Mouse (Mus musculus) T-helper 17 cell (primary cell): ENCODE measurements around the gene Flt3.

Experiments
- in situ Hi-C, 2 experiments: fragments of 300-600 bp; cut with MboI, MseI; formaldehyde crosslinking; loops; 1 replicate in 1 of 2; 2 replicates in 1 of 2; pipeline ENCODE4 v1.15.1; 2025; ENCODE audit warnings: high pct_unique_total_duplicates in 2 of 2

The Flt3 gene

GRCm38 (mm10) chr5:147317321-147317720 lies 83.0 kb downstream of the Flt3 start:
- in situ Hi-C loops = loop anchor here (5.0 kb wide), 3 partner anchors 85 to 615 kb away; no protein-coding TSS in a partner anchor

DNA sequence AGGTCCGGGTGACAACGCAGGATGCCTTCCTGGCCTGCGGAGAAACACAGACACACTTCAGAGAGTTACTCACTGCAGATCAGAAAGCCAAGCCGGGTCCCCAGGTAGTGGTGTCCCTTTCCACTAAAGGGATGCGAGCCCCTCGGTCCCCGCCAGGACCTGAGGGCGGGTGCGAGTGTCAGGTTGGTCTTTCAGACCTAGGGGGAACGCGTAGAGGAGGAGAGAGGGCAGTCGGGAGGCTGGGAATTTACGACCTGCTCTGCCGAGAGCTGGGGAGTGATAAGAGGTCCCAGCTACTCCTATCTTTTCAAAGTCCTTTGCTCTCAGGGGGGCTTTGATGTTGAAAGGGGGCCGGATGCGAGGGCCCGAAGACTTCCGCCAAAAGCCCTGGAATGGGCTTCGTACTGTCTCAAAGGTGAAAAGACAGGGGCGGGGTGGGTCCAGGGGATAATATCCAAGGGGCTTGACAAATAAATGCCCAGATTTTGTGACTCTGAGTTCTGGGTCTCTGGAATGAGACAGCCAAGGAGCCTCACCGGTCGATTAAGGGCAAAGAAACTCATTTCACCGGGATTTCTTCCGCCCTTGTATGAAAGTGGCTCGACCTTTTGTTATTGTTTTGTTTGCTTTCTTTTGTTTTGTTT lies 84.7 kb downstream of the Flt3 start:
- in situ Hi-C loops = loop anchor here (5.0 kb wide), 3 partner anchors 83 to 613 kb away; no protein-coding TSS in a partner anchor

- in situ Hi-C loops = loop anchor here (5.0 kb wide), 3 partner anchors 83 to 613 kb away; no protein-coding TSS in a partner anchor
These were observed 85.5 kb downstream of the Flt3 start for GRCm38 (mm10) chr5:147314646-147315431.

GRCm38 (mm10) chr5:147312830-147313685 lies 87.2 kb downstream of the Flt3 start:
- in situ Hi-C loops = no loop called here

DNA sequence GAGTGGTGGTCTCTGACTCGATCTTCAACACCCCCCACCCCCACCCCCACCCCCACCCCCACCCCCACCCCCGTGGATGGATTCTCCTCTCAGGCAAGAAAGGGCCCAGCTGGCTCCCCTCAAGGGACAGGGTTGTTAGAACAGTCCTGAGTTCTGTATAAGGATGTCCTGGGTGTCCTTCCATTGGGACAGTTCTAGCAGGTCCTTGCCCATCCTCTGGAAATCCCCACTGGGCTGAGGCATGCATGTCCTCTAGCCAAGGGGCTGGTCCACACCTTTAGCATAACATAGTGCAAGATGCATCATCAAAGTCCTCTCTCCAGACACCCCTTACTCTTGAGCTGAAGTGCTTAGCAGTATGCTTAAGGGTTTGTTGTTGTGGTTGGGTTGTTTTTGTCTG lies 90.5 kb downstream of the Flt3 start:
- in situ Hi-C loops = no loop called here

GRCm38 (mm10) chr5:147308451-147308850 lies 91.8 kb downstream of the Flt3 start:
- in situ Hi-C loops = no loop called here

- in situ Hi-C loops = no loop called here
These were observed 92.9 kb downstream of the Flt3 start for GRCm38 (mm10) chr5:147307398-147307785.

DNA sequence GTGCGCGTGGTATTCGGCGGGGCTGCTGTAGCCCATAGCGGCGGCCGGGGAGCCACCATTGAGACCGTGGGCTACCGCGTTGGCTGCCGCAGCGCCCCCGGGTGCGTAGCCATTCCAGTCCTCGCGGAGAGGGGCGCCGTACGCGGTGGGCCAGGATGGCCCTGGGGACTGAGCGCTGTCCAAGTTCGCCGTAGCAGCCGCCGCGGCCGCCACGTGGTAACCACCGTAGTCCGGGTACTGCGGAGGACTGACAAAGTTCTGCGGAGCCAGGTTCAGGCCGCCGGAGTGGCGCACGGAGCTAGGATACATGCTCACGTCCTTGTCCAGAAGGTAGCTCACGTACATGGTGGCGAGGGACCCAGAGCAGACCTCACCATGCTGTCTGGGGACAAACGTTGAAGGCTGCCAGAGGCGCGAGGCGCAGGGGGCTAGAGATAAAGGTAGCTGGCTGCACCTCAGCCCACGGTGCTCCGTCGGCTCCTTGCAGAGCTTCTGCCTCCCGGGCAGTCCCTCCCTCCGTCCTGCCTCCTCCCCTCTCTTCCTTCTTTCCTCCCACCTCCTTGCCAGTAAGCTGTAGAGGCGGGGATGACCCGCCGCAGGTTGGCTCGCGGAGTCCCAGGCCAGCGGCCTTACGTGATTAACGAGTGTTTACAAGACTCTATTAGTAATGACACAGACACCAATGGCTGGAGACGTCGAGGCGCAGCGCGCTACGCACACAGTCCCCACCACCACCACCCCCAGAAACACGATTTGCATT lies 93.5 kb downstream of the Flt3 start, which contains the start of gene Cdx2:
Gene Cdx2 (minus strand): TSS at position 633 of the 760 bp plus-strand sequence.
- in situ Hi-C loops = no loop called here

DNA sequence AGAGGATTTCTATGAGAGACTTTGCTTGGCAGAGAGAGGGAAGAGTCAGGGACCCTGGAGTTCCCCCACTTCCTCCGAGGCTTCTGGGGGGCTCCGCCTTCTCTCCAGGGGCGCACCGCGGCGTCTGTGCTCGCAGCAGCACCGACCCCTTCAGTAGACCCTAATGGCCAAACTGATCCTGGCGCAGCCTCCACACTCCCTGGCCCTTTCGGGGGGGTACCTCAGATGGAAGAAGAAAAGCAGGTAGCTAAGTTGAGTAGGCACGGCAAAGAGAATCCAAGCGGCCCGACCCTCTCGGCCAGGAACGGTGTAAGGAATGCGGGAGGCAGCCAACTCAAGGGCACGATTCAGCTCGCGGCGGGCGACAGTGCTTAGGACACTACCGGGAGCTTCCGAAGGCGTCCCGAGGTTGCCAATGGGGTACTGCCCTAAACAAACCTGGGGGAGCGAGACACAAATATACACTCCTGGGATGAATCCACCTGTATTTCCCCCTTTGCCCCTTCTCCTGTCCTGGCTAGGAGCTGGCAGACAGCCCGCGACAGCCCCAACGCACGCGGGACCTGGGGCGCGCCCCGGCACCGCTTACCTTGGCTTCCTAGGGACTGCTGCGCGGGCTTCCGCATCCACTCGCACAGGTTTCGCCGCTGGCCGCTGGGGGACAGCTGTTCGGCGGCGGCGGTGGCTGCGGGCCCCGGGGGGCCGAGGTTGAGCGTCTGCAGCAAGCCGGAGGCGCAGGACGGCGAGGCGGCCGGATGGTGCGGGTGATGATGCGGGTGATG lies 94.2 kb downstream of the Flt3 start:
- in situ Hi-C loops = no loop called here

DNA sequence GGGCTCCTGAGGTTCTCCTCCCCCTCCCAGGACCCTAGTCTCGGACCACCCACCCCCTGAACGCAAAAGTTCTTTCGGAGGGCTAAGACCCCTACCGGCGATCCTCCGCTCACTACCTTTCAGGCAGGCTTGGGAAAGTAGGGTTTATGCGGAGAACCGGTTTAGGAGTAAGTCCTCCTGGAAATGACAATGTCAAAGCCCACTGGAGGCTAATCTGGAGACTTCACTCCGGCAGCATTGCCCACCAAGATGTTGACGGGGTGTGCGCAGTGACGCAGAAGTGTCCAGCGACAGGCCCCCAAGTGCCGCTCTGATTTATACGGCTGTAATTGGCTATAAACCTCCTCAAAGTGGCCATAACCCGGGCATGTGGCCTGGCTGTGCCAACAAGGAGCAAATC lies 95.1 kb downstream of the Flt3 start:
- in situ Hi-C loops = no loop called here

DNA sequence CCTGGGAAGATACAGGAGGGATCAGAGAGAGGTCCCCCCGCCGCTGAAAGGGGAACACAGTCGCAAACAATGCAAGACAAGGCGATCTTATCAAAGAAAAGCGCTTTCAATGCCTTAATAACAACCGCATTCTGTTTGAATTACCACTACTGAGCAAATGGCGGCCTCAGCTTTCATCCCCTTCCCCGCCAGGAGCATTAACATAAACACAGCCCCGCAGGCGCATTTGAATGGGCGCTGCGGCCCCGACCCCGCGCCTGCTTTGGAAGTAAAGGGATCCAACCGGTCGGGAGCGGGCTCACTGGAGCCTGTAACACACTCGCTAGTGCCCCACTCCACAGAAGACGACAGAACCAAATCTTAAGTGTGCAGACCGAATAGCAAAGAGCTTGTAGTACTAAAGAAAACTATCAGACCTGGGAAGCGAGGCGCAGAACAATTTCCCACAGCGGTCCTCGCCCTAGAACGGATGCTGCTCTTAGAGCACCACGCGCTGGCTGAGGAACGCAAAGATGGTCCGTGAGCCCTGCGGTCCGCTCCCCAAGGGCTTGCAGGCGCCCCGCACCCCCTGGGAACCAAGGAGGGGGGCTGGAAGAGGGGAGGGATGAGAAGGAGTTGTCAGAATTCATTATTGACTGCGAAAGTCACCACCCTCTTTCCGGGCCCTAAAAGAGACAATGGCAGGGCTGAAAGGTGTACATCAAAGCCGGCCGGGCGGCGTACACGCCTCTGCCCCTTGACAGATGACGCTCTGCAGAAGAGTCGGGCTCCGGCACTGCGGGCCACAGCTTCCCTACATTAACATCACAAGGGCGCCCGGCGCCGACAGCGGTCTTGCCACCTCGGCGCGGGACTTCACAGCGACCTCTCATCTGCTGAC lies 95.8 kb downstream of the Flt3 start:
- in situ Hi-C loops = no loop called here

DNA sequence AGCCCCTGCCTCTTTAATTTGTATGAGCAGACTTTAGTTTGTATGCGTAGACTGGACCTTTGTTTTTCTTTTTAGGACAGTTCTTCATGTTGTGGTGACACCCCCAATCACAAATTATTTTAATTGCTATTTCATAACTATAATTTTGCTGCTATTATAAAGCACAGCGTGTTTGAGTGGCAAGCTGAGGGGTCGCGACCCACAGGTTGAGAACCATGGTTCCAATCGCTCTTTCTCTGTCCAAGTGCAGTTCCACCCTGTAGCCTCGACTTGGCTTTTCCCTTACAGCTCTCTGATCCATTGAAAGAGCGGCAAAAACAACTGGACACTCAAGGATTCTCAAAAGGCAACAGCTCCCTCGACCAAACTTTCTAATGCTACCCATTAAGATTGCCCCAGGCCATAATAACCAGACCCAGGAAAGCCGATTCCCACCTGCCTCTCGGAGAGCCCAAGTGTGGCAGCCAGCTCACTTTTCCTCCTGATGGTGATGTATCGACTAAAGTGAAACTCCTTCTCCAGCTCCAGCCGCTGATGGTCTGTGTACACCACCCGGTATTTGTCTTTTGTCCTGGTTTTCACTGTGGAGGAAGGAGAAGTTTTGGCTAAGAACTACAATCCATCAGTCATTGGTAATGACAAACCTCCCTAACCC lies 97.4 kb downstream of the Flt3 start:
- in situ Hi-C loops = no loop called here

DNA sequence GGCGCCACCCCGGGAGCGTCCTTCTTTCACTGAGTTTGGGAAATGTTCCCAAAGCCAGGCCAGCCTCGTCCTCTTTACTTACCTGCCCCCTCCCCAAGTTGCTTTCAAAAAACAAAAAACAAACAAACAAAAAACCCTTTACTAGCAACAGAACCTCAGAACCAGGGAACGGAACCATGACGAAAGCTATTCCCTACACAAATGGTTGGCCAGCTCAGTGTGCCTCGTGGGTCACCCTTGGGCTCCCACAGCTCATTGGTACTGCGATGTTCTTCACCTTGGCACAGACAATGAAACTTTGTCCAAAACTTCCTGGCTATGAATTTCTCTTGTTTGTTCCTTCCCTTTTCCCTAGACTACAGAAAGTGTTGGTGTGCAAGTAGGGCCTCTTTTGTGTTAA lies 98.1 kb downstream of the Flt3 start:
- in situ Hi-C loops = no loop called here

DNA sequence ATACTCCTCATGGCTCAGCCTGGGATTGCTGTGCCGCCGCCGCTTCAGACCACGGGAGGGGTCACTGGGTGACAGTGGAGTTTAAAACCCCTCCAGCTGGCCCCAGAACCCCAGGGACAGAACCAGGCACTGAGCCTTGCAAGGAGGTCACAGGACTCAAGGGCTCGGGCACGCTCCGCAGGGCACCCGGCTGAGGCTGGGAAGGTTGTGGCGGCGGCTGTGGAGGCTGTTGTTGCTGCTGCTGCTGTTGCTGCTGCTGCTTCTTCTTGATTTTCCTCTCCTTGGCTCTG lies 98.6 kb downstream of the Flt3 start:
- in situ Hi-C loops = no loop called here

DNA sequence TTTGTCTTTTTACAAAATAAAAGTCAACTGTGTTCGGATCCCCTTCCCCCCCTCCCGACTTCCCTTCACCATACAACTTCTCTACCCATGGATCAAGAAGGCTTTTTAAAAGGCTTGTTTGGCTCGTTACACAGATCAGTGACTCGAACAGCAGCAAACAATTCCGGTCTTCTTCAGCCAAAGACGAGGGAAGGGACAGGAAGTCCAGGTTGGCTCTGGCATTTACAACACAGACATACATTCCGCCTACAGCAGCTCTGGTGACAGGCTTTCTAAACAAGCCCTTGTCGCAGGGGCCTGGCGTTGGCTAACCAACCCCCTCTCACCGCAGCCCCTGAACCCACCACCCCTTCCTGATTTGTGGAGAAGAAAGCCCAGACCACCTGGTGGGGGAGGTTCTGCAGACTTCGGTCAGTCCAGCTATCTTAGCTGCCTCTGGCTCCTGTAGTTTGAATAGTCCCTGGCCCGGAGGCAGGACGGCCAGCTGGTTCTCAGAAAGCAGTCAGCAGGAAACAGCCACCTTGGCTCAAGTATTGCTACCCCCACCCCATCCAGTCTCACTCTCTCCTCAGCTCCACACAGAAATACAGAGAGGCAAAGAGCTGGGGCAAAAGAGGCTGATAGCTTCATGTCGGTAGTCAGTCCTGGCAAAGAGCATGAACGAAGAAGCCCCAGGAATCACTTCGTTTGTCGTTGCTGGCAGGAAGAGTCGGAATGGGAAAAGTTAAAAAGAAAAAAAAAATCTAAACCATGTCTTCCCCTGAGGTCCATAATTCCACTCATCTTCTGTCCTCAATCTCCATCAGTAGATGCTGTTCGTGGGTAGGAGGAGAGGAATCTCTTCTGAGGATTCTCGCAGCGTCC lies 99.1 kb downstream of the Flt3 start:
- in situ Hi-C loops = no loop called here

- in situ Hi-C loops = no loop called here
These were observed 100.3 kb downstream of the Flt3 start for GRCm38 (mm10) chr5:147300001-147300363.

DNA sequence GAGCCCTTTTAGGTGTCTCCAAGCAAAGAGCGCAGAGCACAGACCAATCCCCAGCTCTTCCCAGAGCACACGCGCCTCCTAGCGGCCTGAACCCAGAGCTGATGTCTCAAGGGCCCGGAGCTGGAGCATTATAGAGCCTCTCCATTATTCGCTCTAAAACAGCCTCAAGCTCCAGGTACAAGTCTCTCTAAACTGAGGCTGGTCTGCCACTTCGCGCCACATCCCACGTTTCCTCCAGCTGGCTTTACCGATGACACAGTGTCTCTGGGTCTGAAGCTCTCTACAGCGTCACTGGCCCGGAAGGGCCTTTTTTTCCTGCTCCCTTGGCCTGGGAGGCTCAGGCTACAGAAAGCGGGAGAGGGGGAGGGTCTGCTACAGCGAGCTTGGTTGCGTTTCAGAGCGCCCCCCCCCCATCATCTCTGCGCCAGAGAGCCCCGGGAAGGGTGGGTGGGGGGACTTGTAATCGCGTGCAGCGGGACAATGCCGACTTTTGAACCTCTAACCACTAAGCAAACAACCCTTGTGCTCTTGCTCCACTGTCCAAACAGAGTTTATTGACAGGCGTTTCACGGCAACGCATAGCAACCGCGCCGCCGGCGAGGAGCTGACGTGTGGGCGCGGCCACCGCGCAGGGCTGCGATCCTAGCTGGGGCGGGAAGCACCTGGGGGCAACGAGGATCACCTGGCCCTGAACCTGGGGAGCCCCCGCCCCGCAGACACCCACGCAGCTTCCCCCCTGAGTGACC lies 100.9 kb downstream of the Flt3 start:
- in situ Hi-C loops = loop anchor here in 1 of 2 experiments (25.0 kb wide), 1 partner anchor 1062 kb away; the partner anchor contains the start of gene Cdk8
